Mouse (Mus musculus) CD4-positive helper T cell, adult 2 months (primary cell): ENCODE results near the gene Pkd1.

ENCODE experiments used
- DNase-seq: peaks from one replicate; pipeline ENCODE4 v3.0.0-alpha.2; 2012; ENCODE audit warnings: low read depth, missing footprints, low spot score

Pkd1 gene

DNA sequence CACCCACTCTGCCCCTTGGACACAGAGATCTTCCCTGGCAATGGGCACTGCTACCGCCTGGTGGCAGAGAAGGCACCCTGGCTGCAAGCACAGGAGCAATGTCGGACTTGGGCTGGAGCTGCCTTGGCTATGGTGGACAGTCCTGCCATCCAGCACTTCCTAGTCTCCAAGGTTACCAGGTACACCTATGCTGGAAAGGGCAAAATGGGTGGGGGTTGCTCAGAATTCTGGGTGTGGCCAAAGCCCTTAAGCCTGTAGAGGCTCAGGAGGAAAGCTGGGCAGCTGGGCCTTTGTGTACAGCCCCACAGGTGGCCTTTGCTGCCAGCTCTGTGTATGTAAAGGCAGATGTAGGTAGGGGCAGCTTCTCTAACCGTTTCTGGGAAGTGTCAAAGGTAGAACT, 16.2 kb downstream of the Pkd1 start:
- no peak for DNase-seq

DNA sequence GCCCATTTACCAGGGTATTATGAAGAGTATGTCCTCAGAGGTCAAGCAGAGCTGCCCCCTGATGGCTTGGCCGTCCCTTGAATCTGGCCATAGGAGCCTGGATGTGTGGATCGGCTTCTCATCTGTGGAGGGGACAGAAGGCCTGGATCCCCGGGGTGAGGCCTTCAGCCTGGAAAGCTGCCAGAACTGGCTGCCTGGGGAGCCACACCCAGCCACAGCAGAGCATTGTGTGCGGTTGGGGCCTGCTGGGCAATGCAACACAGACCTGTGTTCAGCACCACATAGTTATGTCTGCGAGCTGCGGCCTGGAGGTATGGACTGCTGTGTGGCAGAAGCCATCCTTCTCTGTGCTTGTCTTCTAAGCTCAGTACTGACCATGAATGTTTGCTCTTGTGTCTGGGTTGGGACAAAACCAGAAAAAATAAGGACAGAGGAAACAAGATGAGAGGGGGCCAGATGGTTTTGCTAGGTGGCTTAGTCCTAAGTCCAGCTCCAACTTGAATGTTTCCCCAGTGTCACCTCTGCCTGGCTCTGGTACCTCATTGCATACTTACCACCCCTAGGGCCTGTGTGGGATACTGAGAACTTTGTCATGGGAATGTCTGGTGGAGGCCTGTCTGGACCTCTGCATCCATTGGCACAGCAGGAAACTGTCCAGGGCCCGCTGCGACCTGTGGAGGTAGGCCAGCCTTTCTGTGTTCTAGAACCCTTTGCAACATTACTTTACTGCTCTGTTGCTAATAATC, 17.6 kb downstream of the Pkd1 start:
- DNase-seq: no peak

DNA sequence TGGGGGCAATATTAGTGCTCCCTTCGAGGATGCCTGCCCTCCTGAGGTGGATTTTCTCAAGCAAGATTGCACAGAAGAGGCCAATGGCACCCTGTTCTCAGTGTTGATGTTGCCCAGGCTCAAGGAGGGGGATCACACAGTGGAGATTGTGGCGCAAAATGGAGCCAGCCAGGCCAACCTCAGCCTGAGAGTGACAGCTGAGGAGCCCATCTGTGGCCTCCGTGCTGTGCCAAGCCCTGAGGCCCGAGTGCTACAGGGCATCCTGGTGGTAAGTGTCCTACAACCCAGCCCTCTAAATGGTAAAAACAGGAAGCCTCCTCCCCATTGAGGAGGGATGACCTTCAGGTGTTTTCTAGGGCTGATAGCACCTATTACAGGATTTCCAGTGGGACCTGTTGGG, 20.2 kb downstream of the Pkd1 start:
- DNase-seq: no peak

DNA sequence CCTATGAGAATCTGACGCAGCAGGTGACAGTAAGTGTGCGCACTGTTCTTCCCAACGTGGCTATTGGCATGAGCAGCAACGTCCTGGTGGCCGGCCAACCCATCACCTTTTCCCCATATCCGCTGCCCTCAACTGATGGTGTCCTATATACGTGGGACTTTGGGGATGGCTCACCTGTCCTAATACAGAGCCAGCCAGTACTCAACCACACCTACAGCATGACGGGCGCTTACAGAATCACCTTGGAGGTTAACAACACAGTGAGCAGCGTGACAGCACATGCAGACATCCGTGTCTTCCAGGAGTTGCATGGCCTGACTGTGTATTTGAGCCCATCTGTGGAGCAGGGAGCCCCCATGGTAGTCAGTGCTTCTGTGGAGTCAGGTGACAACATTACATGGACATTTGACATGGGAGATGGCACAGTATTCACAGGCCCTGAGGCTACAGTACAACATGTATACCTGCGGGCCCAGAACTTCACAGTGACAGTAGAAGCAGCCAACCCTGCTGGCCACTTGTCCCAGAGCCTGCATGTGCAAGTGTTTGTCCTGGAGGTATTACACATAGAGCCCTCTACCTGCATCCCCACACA, 23.1 kb downstream of the Pkd1 start:
- no peak for DNase-seq

- no peak for DNase-seq
Measured at GRCm38 (mm10) chr17:24573811-24574210, 24.2 kb downstream of the Pkd1 start.

DNA sequence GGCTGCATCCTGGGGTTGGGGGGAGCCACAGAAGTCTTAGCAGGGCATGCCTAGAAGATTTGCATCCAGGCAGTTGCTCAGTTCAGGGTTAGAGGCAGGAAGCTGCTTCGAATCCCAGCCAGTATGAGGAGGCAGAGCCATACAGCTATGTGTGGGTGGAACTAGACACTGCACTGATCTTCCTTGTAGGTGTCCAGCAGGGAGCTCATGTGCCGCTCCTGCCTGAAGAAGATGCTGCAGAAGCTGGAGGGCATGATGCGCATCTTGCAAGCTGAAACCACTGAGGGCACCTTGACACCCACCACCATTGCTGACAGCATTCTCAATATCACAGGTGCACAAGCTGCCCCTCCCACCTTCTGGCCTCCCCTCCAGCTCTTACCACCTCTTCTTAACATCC, 29.9 kb downstream of the Pkd1 start:
- no peak for DNase-seq

- no peak for DNase-seq
Measured at GRCm38 (mm10) chr17:24580287-24580686, 30.7 kb downstream of the Pkd1 start.

DNA sequence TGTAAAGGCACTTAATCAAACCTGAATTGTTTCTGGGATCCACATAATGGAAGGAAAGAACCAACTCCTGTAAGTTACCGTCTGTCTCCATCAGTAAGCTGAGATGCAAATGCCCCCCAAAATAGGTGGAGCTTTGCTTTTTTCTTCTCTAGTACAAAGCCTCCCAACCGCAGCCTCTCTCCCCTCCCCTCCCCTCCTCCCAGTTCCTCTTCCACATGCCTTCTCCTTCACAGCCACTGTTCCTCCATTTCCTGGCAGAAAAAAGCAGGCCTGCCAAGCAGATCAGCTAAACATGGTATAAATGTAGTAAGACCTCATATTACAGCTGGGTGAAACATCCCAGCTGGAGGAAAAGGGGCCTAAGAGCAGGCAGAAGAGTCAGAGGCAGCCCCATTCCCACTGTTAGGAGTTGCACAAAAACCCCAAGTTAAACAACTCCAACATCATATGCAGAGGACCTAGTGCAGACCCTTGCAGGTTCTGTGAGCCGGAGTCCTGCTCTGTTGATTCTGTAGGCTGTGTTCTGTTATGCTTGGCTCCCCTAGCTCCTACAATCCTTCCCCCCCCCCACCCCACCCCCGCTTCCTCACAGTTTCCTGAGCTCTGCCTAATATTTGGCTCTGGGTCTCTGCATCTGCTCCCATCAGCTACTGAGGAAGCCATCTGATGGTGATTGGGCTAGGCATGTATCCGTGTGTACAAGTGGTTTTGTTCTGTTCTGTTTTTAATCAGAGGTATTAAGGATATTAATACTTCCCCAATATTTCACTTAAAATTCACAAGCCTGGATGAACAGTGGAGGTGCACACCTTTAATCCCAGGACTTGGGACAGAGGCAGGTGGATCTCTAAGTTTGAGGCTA, 34.2 kb downstream of the Pkd1 start:
- DNase-seq: no peak

- no peak for DNase-seq
Measured at GRCm38 (mm10) chr17:24584520-24584919, 34.9 kb downstream of the Pkd1 start.

DNA sequence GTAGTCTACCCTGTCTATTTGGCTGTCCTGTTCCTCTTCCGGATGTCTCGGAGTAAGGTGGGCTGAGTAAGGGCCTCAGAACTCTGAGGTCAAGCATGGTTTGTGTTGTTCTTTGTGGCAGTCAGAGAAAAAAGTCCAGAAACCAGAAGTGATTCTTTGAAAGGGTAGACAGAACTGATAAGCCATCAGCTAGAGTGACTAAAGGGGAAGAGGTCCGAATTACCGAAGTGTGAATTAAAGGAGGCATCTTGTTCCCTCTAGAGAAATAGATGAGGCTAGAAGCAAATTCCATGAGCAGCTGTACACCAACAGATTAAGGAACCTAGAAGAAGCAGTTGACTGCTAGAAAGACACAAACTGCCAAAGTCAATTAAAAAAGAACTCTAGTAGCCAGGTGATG, 36.9 kb downstream of the Pkd1 start:
- DNase-seq: no peak

DNA sequence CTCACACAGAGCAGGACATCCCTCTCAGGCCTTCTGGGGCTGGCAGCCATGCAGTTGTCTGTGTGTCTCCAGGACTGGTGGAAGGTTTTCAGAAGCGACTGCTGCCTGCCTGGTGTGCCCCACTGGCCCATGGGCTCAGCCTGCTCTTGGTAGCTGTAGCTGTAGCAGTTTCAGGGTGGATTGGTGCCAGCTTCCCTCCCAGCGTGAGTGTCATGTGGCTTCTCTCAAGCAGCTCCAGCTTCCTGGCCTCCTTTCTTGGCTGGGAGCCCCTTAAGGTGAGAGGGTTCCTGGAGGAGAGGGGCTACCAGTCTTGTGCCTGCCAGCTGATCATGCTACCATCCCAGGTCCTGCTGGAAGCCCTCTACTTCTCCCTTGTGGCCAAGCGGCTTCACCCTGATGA, 41.3 kb downstream of the Pkd1 start:
- no peak for DNase-seq

- DNase-seq: no peak
Measured at GRCm38 (mm10) chr17:24591695-24592094, 42.1 kb downstream of the Pkd1 start.

- no peak for DNase-seq
Measured at GRCm38 (mm10) chr17:24593248-24593647, 43.6 kb downstream of the Pkd1 start.

DNA sequence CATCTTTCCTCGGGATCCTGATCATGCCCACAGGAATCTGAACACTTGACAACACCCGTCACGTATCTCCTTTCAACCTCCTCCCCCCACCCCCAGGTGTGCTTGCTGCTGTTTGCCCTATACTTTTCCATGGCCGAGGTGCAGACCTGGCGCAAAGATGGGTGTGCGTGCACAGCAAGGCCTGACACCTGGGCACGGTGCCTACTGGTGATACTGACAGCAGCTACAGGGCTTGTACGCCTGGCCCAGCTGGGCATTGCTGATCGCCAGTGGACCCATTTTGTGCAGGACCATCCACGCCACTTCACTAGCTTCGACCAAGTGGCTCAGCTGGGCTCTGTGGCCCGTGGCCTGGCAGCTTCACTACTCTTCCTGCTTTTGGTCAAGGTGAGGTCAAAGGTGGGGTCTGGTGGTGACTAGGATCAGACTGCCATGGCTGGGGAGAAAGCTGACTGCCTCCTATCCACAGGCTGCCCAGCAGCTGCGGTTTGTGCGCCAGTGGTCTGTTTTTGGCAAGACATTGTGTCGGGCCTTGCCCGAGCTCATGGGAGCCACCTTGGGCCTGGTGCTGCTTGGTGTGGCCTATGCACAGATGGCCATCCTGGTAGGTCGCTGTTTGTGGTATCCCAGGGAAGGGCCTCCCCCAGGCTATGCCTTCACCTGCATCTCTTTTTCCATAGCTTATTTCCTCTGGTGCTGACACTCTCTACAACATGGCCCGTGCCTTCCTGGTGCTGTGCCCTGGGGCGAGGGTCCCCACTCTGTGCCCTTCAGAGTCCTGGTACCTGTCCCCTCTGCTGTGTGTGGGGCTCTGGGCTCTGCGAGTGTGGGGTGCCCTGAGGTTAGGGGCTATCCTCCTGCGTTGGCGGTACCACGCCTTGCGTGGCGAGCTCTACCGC, 44.6 kb downstream of the Pkd1 start:
- no peak for DNase-seq

GRCm38 (mm10) chr17:24595126-24596072, 45.8 kb downstream of the Pkd1 start:
- DNase-seq: no peak

- DNase-seq: no peak
Measured at GRCm38 (mm10) chr17:24596073-24596466, 46.4 kb downstream of the Pkd1 start.

DNA sequence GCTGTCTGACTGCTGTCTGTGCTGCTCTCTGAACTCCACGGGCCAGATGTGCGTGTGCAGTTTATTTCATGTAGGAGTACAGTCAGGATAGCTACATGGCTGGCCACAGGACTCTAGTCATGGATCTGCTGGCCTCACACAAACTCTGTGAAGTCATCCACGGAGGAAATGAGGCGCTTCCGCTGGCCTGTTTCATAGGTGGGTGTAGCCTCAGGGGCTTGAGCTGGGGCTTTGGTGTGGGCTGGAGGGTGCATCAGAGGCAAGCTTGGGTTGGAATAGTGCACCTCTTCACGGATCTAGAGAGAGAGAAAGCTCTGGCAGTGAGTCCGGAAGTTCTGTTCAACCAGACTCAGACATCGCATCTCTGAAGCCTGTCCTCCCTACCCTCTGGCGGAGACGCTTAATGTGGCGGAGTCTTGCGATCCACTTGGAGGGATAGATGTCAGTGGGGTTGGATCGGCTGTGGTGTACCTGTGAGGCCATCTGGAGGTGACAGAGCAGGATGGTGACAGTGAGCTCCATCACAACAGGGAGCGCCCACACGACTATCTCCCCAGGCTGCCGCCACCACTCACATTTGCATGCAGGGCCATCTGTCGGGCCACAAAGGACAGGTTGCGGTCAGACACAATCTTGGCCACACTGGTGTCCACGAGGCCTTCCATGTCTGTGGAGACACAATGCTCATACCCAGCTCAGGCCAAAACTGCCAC, 47.0 kb downstream of the Pkd1 start:
- DNase-seq: no peak

DNA sequence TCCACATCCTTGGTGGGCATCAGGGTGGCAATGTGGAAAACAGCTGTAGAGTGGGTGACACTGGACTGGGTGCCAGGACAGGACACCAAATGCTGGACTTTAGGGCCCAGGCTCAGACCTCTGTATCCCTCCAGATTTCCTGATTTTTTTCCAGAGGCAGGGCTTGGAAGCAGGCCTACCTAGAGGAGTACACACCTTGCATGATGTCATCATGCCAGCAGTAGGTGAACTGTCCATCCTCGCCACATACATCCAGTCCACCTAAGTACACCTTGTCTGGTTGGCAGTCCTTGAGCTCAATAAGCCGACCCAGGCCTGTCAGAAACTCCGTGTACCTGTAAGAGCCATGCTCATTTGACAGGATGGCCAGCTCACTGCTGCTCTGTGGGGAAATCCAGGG, 48.4 kb downstream of the Pkd1 start:
- no peak for DNase-seq

GRCm38 (mm10) chr17:24600502-24600901, 50.9 kb downstream of the Pkd1 start:
- no peak for DNase-seq

DNA sequence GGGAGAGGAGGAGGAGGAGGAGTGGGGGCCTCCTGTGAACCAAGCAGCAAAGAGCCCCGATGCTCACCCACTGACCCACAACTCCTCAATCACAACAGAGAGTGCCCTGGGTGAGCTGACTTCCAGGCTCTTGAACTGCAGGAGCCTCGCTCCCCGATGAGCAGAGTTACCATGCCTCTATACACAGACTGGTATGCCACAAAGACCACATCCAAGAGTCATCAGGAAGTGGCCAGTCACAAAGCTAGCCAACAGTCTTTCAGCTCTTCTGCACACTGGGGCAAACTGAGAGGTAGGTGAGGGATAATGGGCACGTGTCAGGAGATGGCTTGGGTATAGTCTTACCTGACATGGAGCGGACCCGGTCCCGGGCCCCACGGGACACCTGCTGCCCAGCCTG, 54.3 kb downstream of the Pkd1 start:
- no peak for DNase-seq
